Mouse (Mus musculus) mouse embryonic stem cell (cell line): ENCODE data around the gene Tbl1x.
"Not testable (repeated sequence)": the region's sequence is repeated elsewhere in the genome, so short reads cannot be mapped to it uniquely, and the experiment has no call there.

Experiments
- in situ Hi-C, 2 experiments: fragments of 300-500 bp; cut with MboI; formaldehyde crosslinking; loops; 1 replicate in 1 of 2; 3 replicates in 1 of 2; pipeline ENCODE4 v1.14.3; 2019 to 2020; ENCODE audit warnings: low sequenced_read_pairs in 2 of 2, low pct_unique_long_range_greater_than_20kb in 1 of 2, mixed read lengths in 1 of 2; ENCODE audit not compliant: unreplicated experiment in 1 of 2

Gene Tbl1x

DNA sequence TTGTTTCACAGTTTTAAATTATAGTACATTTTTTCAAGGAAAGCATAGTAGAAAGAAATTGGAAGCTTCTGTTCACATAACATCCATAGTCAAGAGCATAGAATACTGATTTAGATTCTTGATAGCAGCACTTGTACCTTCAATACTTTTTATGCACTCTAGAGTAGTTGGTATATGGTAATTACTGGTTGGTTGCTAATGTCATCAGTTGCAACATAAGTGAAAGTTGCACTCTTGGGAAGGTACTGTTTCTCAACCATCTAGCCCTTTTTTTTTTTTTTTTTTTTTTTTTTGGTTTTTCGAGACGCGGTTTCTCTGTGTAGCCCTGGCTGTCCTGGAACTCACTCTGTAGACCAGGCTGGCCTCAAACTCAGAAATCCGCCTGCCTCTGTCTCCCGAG, 20.2 kb downstream of the Tbl1x start:
- in situ Hi-C loops = no loop called here

DNA sequence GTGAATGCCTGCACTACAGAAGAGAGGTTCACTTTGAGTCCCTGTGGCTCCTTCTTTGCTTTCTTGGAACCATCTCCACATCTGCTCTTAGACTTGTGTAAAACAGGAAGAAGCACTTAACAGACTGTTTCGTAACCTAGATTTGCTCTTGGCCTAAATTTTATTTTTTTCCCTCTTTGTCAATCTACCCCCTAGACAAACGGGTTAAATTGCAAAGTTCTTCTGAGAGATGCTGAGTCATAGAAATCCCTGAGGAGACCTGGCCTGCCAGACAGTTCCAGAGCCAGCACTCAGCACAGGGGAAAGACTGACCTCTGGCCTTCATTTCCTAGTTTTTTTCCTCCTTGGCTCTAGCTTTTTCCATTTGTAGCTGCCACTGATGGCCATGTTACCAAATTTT, 23.1 kb downstream of the Tbl1x start:
- in situ Hi-C loops = no loop called here

DNA sequence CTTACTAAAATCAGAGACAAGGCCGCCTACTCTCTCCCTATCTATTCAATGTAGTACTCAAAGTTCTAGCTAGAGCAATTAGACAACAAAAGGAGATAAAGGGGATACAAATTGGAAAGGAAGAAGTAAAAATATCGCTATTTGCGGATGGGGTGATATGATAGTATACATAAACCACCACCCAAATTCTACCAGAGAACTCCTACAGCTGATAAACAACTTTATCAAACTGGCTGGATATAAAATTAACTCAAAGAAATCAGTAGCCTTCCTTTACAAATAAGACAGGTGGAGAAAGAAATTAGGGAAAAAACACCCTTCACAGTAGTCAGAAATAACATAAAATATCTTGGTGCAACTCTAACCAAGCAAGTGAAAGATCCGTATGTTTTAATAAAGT, 29.0 kb downstream of the Tbl1x start:
- in situ Hi-C loops = not testable (repeated sequence)

DNA sequence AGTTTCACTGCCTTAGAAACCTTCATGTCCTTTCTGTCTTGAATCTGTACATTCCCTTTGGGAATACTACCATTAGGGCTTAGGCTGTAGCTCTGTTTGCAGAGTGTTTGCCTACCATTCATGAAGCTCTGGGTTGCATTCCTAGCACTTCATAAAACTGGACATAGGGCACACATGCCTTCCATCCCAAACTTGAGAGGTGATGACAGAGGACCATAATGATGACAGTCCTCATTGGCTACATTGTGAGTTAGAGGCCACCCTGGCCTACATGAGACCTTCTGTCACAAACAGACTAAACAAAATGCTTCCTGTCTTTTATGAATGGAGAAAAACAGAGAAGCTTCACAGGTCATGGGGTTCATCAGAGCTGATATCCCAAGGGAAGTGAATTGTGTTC, 33.2 kb downstream of the Tbl1x start:
- in situ Hi-C loops = no loop called here

DNA sequence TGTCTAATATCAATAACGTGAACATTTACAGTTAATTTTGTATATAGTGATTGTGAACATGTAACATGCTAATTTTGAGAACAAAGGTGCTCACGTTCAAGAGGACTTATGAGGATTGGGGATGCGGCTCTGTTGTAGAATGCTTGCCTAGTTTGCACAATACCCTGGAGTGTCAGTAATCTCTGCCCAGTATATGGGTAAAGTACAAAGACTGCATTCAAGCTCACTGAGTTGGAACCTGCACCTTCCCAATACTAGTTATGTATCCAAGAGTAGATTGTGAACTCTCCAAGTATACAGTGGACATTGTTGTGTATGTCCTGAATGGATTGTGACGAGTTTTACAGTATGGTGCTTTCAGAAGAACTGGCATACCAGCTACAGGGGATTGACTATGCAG, 33.7 kb downstream of the Tbl1x start:
- in situ Hi-C loops = no loop called here

DNA sequence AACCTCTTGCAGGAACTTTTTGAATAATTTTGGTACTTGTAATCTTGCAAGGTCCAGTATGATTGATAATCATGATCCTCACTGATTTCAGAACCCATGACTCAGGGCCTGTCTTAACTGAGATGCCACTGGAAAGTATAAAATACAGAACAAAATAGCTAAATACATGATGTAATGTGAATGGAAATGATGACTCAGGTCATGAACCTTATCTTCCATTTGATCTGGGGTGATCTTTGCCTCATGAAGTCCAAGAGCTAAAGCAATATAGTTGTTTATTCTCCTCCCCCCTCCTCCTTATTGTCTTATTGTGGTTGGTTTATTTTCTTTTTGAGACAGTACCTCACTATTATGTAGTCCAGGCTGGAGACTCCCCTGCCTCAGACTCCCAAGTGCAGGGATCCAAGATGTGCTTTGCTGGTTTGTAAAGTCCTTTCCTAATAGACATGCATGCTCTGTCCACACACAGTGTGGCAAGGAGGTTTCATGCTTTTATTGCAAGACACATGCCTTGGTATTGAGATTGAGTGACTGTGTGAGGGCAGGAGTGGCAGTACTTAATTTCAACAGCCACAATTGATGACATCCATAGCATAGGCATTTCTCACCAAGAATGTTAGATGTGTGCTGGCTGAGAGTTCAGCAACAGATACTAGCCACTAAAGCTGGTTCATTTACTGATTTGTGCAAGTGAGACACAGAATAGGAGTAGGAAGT, 34.7 kb downstream of the Tbl1x start:
- in situ Hi-C loops = no loop called here

DNA sequence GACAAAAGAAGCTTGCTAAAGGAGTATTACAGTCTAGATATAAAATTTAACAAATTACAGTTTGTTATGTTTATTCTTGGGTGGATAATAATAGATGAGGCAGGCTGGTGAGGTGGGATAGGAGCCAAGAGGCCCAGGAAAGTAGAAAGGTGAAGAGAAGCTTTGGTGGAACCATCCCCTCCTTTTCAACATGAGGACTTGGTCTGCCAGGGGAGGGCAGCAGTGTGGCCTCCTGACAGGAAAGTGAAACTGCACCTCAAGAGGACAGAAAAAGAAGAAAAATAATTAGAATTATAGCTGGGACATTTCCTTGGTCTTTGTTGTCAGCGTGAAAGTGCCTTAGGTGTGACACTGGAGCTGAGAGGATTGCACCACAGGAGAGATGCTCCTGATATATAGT, 35.6 kb downstream of the Tbl1x start:
- in situ Hi-C loops = no loop called here

DNA sequence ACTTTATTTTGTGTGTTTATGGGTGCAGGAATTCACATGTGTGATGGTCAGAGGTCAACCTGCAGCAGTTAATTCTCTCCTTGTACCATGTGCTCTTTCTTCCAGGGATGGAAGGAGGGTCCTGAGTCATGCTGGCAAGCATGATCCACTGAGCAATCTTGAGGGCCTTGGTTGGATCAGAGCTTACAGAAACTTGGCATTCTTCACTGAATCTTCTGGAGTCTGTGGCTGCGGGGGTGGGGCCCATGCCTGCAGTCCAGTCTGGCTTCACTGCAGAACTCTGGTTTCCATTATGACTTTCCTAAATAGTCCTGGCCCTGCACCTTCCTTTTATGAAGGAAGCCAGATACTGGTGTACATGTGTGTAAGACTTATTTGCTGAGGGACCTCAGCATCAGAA, 38.1 kb downstream of the Tbl1x start:
- in situ Hi-C loops = no loop called here

DNA sequence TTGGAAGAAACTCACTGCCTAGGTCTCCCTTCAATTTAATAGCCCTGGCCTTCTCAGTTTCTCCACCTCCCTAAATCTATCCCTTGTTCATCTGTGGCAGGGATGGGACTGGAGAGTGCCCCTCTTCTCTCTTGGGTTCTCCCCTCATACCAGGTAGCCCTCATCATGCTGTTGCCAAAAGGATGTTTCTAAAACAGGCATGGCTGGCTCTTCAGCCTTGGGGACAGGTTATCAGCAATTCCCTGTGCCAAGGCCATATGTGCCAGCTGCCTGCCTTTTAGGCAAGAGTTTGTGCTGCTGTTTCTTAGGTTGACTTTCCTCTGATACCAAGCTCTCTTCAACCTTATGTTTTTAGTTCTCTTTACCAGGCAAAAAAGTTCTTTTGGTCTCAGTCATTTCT, 39.6 kb downstream of the Tbl1x start:
- in situ Hi-C loops = no loop called here

DNA sequence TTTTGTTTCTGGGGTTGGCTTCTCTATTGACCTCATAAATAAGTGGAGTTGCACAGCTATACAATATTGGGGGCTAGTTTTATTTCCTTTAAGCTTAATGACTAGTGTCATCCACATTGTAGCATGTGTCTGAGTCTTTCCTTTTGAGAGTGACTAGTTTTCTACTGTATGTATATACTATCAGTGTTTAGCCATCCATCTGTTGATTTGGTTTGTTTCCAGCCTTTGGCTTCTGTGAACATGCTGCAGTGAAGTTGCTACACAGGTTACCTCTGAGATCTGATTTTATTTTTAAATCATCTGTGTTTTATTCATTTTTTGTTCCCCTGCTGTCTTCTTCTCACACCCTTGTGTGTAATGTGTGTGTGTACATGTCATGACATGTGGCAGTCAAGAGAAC, 40.5 kb downstream of the Tbl1x start:
- in situ Hi-C loops = no loop called here

DNA sequence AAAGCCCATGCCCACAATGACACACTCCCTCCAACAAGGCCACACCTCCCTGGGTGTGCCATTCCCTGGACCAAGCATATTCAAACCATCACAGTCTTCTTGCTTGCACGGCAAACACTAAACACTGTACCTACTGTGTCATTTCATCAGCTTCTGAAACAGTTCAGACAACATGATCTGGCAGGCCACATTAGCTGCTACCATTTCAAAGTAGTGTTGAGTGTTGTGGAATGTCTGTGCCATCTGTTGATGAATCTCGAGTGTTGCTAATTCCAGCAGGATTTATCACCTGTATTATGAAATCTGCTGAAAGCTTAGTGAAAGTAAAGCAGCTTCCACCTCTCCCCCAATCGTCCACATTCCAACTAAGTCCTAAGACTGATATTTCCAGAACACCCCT, 41.3 kb downstream of the Tbl1x start:
- in situ Hi-C loops = no loop called here

DNA sequence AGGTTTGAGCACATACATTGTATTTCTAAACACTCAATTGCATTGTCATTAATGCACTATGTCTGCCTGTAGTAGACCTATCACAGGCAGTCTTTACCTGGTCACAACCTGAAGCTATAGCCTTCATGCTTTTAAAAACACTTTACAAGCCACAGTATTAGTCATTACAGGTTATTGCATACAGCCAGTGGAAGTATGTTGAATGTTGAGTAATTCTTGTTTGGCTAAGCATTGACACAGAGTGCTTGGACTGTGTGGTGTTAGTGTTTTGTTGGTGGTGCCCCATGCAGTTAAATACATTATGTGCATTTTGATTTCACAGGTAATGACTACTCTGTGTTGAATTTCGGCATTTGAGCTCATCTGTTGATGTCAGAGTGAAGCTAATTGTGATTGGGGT, 45.2 kb downstream of the Tbl1x start:
- in situ Hi-C loops = no loop called here

DNA sequence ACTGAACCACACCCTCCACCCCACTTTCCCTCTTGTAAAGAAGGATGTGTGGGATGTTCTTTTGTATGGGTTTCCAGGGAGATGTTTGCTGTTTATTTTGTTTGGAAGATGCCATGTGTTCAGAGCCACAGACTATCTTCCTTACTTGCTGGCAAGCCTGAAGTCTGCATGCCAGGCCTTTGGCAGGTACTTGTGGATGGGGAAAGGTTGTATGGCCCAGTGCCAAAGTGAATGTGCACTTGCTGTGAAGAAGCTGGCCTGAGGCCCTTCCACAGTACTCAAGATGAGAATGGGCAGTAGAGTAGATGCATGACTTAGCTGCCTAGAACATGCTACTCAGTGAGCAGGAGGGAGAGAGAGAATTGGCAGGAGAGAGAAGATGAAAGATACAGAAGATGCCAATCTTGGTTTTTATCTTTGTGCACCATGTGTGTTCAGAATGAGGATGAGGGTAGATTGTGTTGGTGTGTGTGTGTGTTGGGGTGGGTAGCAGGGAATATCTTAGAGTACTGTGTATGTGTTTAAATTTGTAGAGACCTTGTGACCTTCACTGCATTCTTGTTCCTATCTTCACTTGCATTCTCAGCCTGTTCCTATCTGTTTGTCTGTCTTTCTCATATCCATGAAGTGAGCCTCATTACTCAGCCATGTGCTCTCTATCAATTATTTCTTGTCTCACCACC, 48.5 kb downstream of the Tbl1x start:
- in situ Hi-C loops = no loop called here

DNA sequence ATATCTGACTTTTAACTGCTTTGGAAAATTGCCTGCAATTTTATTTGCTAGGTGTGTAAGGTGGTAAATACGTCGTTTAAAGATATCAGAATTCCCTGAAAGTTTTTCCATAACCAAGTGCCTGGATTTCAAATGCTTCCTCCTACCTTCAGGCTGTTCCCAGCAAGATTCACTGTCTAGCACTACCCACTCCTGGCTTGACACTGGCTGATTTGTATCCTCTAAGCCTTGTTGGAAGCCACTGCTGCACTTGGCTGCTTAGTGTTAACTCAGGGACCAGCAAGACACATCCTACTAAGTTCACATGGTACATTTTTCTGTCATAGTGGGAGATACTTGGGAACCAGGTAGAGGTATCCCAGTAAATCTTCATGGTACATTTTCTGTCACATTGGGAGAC, 52.8 kb downstream of the Tbl1x start:
- in situ Hi-C loops = no loop called here

DNA sequence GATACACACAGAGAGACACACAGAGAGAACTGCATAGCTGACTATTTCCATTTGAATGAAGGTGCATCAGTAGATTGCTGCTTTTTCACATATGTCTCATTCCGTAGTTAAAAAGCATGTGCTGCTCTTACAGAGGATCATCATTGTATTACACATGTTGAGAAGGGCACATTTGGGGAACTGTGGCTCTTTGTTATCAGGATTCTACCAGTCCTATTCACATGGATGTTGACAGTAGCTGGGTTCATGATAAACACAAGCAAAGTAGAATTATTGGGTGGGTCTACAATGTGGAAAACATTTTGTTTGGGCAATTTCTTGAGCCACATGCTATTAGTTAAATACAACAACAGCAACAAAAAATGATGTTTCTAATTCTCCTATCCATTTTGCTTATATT, 55.9 kb downstream of the Tbl1x start:
- in situ Hi-C loops = no loop called here

DNA sequence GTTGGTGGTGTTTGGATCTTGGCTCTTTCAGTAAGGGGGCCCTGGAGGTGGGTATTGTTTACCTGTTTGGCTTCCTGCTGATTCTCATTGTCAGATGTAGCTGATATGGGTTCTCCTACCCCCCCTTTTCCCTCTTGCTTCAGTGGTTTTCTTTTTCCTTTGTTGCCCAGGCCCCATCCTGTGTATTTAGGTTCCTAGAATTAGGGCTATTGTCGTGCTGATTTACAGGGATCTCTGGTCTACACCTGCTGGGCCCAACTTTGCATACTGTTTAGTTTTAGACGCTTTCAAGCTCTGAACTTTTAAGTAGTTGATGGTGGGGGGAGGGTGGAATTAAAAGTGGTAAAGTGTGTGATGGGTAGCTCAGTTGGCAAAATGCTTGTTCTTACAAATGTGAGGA, 57.2 kb downstream of the Tbl1x start:
- in situ Hi-C loops = no loop called here

DNA sequence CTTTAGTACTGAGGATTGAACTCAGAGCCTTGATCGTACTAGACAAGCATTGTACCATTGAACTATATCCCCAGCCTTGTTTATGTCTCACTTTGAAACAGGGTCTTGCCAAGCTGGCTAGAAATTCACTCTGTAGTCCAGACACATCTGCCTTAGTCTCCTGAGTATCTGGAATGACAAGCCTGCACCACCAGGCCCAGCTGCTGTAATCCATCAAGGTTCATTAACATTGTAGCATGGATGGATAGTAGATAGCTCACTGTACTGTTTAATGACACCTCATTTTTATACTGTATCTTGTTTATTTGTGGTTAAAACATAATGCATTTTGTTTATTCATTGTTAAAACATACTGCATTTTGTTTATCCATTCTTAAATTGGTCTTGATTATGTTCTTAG, 62.9 kb downstream of the Tbl1x start:
- in situ Hi-C loops = no loop called here

DNA sequence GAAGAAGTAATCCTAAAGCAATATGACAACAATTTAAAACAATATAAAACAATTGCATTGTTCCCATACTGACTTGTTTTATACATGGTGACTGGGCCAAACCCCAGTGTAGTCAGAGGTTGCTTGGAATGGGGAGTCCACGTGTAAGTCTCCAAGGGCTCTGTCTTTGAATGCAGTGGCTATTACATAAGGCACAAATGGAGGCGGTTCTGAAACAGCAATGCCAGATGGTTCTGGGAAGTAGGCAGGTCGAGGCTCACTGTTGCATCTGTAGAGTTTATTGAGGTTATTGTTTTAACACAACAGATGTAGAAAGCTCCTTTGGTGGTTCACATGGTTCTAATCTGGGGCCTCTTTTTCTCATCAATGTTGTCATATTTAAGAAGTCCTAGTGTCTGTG, 66.3 kb downstream of the Tbl1x start:
- in situ Hi-C loops = no loop called here

DNA sequence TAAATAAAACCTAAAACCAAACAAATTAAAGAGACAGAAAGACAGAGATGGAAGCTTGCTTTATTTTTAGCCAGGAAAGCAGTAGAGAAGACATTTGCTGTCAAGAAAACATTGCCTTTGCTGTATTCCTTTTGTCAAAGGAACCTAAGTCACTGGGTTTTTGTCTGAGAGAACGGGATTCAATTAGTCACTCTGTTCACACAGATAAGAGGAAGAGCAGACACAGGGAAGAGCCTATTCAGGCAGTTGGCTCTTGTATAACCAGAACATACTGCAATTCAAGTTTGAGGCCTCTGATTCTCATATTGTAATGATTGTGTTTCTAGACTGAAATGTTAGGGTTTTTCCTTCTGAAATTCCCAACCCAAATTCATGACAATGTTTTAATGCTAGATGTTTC, 67.4 kb downstream of the Tbl1x start:
- in situ Hi-C loops = no loop called here

DNA sequence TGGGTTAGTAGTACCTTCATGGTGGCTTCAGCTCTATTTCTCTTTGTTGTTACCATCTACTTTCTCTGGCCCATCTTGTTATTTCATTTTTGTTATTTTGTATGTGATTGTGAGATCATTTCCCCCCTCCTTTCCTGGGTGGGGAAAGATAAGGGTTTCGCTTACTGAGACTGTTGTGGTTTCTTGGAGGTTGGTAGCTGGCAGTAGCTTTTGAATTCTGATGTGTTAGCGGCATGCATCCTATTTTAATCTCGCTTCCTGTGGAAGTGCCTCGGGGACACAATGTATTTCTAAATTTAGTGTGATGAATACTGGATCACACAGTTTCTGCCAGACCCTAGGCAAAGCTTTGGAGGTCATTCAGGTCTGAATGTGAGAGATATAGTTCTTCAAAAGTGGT, 69.2 kb downstream of the Tbl1x start:
- in situ Hi-C loops = no loop called here
